Mouse (Mus musculus): Measurements from ENCODE around the gene Anp32a. TPM values are rescaled to one million over a fixed set of nuclear protein-coding genes. Genes with fewer than 3 reads are reported as not detected.

Gene Anp32a
- polyA plus RNA-seq (2015; fragmentation: Nextera tagmentation; extraction: Ambion mirVana): 103 and 107 TPM in 2 replicates

GRCm38 (mm10) chr9:62341123-62341486 lies at the start of gene Anp32a:
Gene Anp32a, plus strand, starts transcription at chr9:62341293.
- no peaks in the 10 kb centered on the region for H3K36me3 ChIP-seq (replicated peaks)
- H3K4me2 ChIP-seq: peak within 1 kb of the TSS; percentile 82
- H3K4me3 ChIP-seq: peak within 1 kb of the TSS; percentile 93
- H3K9me3 ChIP-seq: no peaks in the 10 kb centered on the region
- H3K9ac ChIP-seq: peak within 1 kb of the TSS; percentile 89
- peaks cover 28% of the 10 kb centered on the region for H3K4me1 ChIP-seq
- H3K27me3 ChIP-seq (replicated peaks): no peaks in the 10 kb centered on the region
- H3K27ac ChIP-seq: peak within 1 kb of the TSS; percentile 98
- peak; percentile 94 for ATAC-seq (replicated peaks)
- WGBS: under 1% methylated on average over 34 of the region's 34 CpGs

- H3K27me3 ChIP-seq (replicated peaks): no peaks in the 10 kb centered on the region
- no peak overlapping the region for H3K27ac ChIP-seq
- H3K4me2 ChIP-seq: no peak overlapping the region
- no peaks in the 10 kb centered on the region for H3K9me3 ChIP-seq
- H3K36me3 ChIP-seq (replicated peaks): no peaks in the 10 kb centered on the region
- no peaks in the 10 kb centered on the region for H3K4me1 ChIP-seq
- H3K4me3 ChIP-seq: no peak overlapping the region
- no peak for ATAC-seq (replicated peaks)
- H3K9ac ChIP-seq: no peak overlapping the region
- 22% methylated on average over 7 of the region's 7 CpGs for WGBS
Measured at GRCm38 (mm10) chr9:62295006-62295698, 45.9 kb upstream of the Anp32a start.

GRCm38 (mm10) chr9:62296891-62297290 lies 44.2 kb upstream of the Anp32a start:
- H3K36me3 ChIP-seq (replicated peaks): no peaks in the 10 kb centered on the region
- no peaks in the 10 kb centered on the region for H3K27me3 ChIP-seq (replicated peaks)
- 54% methylated on average over 1 of the region's 1 CpGs for WGBS
- no peak overlapping the region for H3K27ac ChIP-seq
- no peak overlapping the region for H3K9ac ChIP-seq
- H3K9me3 ChIP-seq: no peaks in the 10 kb centered on the region
- no peak overlapping the region for H3K4me3 ChIP-seq
- H3K4me1 ChIP-seq: no peaks in the 10 kb centered on the region
- no peak overlapping the region for H3K4me2 ChIP-seq
- no peak for ATAC-seq (replicated peaks)

- Histone ChIP-seq H3K4me3 (no peak overlapping the region), H3K9ac (no peak overlapping the region), H3K27ac (no peak overlapping the region), H3K36me3 (replicated peaks) (no peaks in the 10 kb centered on the region), H3K9me3 (no peaks in the 10 kb centered on the region), H3K4me2 (no peak overlapping the region), H3K4me1 (no peaks in the 10 kb centered on the region), H3K27me3 (replicated peaks) (no peaks in the 10 kb centered on the region)
- ATAC-seq (replicated peaks): no peak
- 92% methylated on average over 6 of the region's 6 CpGs for WGBS
Measured at GRCm38 (mm10) chr9:62315556-62315955, 25.5 kb upstream of the Anp32a start.

- H3K9me3 ChIP-seq: no peaks in the 10 kb centered on the region
- WGBS: 81% methylated on average over 4 of the region's 4 CpGs
- H3K4me2 ChIP-seq: no peak overlapping the region
- H3K27me3 ChIP-seq (replicated peaks): no peaks in the 10 kb centered on the region
- H3K36me3 ChIP-seq (replicated peaks): no peaks in the 10 kb centered on the region
- no peaks in the 10 kb centered on the region; the same call in 1 of the 2 replicates for H3K4me1 ChIP-seq
- no peak for ATAC-seq (replicated peaks)
- no peak overlapping the region for H3K4me3 ChIP-seq
- no peak overlapping the region for H3K9ac ChIP-seq
- no peak overlapping the region for H3K27ac ChIP-seq
Measured at GRCm38 (mm10) chr9:62318729-62319128, 22.4 kb upstream of the Anp32a start.

GRCm38 (mm10) chr9:62323816-62324215 lies 17.3 kb upstream of the Anp32a start:
- no peak for ATAC-seq (replicated peaks)
- no peaks in the 10 kb centered on the region for H3K9me3 ChIP-seq
- no peaks in the 10 kb centered on the region; the same call in 1 of the 2 replicates for H3K4me1 ChIP-seq
- no peaks in the 10 kb centered on the region for H3K36me3 ChIP-seq (replicated peaks)
- no peak overlapping the region for H3K4me2 ChIP-seq
- WGBS: 88% methylated on average over 1 of the region's 1 CpGs
- H3K27ac ChIP-seq: no peak overlapping the region
- H3K9ac ChIP-seq: no peak overlapping the region
- H3K27me3 ChIP-seq (replicated peaks): no peaks in the 10 kb centered on the region
- H3K4me3 ChIP-seq: no peak overlapping the region

GRCm38 (mm10) chr9:62325965-62326364 lies 15.1 kb upstream of the Anp32a start:
- no peaks in the 10 kb centered on the region; the same call in 1 of the 2 replicates for H3K4me1 ChIP-seq
- ATAC-seq (replicated peaks): no peak

GRCm38 (mm10) chr9:62334298-62334825 lies 6.7 kb upstream of the Anp32a start:
- no peak overlapping the region for H3K27ac ChIP-seq
- H3K9ac ChIP-seq: no peak overlapping the region
- no peak overlapping the region for H3K4me2 ChIP-seq
- no peaks in the 10 kb centered on the region for H3K36me3 ChIP-seq (replicated peaks)
- 88% methylated on average over 9 of the region's 9 CpGs for WGBS
- H3K4me1 ChIP-seq: peaks cover 10% of the 10 kb centered on the region
- no peaks in the 10 kb centered on the region for H3K27me3 ChIP-seq (replicated peaks)
- H3K9me3 ChIP-seq: no peaks in the 10 kb centered on the region
- H3K4me3 ChIP-seq: no peak overlapping the region
- ATAC-seq (replicated peaks): no peak

More at GRCm38 (mm10) chr9:62325965-62326364, 15.1 kb upstream of the Anp32a start:
- Histone ChIP-seq H3K9me3 (no peaks in the 10 kb centered on the region), H3K4me3 (no peak overlapping the region), H3K36me3 (replicated peaks) (no peaks in the 10 kb centered on the region), H3K9ac (no peak overlapping the region), H3K27ac (no peak overlapping the region), H3K4me2 (no peak overlapping the region), H3K27me3 (replicated peaks) (no peaks in the 10 kb centered on the region)
- 70% methylated on average over 3 of the region's 3 CpGs for WGBS

- Histone ChIP-seq H3K4me3 (no peak overlapping the region), H3K4me1 (peaks cover 13% of the 10 kb centered on the region), H3K27ac (no peak overlapping the region), H3K4me2 (no peak overlapping the region), H3K9ac (no peak overlapping the region), H3K9me3 (no peaks in the 10 kb centered on the region), H3K36me3 (replicated peaks) (no peaks in the 10 kb centered on the region), H3K27me3 (replicated peaks) (no peaks in the 10 kb centered on the region)
- WGBS: 58% methylated on average over 12 of the region's 12 CpGs
- ATAC-seq (replicated peaks): no peak
Measured at GRCm38 (mm10) chr9:62335396-62335795, 5.7 kb upstream of the Anp32a start.

- no peak overlapping the region for H3K4me2 ChIP-seq
- no peak for ATAC-seq (replicated peaks)
- no peak overlapping the region for H3K27ac ChIP-seq
- H3K4me3 ChIP-seq: no peak overlapping the region
- H3K36me3 ChIP-seq (replicated peaks): no peaks in the 10 kb centered on the region
- 50% methylated on average over 4 of the region's 4 CpGs for WGBS
- no peaks in the 10 kb centered on the region for H3K9me3 ChIP-seq
- H3K9ac ChIP-seq: no peak overlapping the region
- no peaks in the 10 kb centered on the region for H3K27me3 ChIP-seq (replicated peaks)
- H3K4me1 ChIP-seq: peaks cover 13% of the 10 kb centered on the region
Measured at GRCm38 (mm10) chr9:62337924-62338635, 3.0 kb upstream of the Anp32a start.

GRCm38 (mm10) chr9:62338636-62339191 lies 2.4 kb upstream of the Anp32a start:
- no peak for ATAC-seq (replicated peaks)
- no peaks in the 10 kb centered on the region for H3K9me3 ChIP-seq
- H3K36me3 ChIP-seq (replicated peaks): no peaks in the 10 kb centered on the region
- no peak overlapping the region for H3K4me3 ChIP-seq
- H3K4me2 ChIP-seq: no peak overlapping the region
- H3K9ac ChIP-seq: no peak overlapping the region
- H3K27me3 ChIP-seq (replicated peaks): no peaks in the 10 kb centered on the region
- H3K4me1 ChIP-seq: peaks cover 13% of the 10 kb centered on the region
- WGBS: 72% methylated on average over 9 of the region's 9 CpGs
- no peak overlapping the region for H3K27ac ChIP-seq

- H3K27ac ChIP-seq: peak overlapping the region; percentile 98
- no peaks in the 10 kb centered on the region for H3K36me3 ChIP-seq (replicated peaks)
- H3K9ac ChIP-seq: peak overlapping the region; percentile 71
- WGBS: under 1% methylated on average over 48 of the region's 48 CpGs
- peak overlapping the region; percentile 93 for H3K4me3 ChIP-seq
- no peaks in the 10 kb centered on the region for H3K27me3 ChIP-seq (replicated peaks)
- H3K4me2 ChIP-seq: peak overlapping the region; percentile 82
- H3K9me3 ChIP-seq: no peaks in the 10 kb centered on the region
- peaks cover 22% of the 10 kb centered on the region for H3K4me1 ChIP-seq
- peak; percentile 31; the same call in 1 of the 2 replicates for ATAC-seq (replicated peaks)
Measured at GRCm38 (mm10) chr9:62340301-62341122, 581 bp upstream of the Anp32a start.

All from midbrain, embryonic 15.5 days (tissue).